Mouse (Mus musculus) activated CD4-positive, CD25-positive, alpha-beta regulatory T cell, adult 4 months (primary cell): Measurements from ENCODE around the gene Cry2. TPM values are rescaled to one million over a fixed set of nuclear protein-coding genes. Genes with fewer than 3 reads are reported as not detected.
"Not testable (repeated sequence)": the region's sequence is repeated elsewhere in the genome, so short reads cannot be mapped to it uniquely, and the experiment has no call there.

Experiments
- ATAC-seq: one replicate; pipeline ENCODE4 v1.8.0; 2017
- polyA plus RNA-seq, 2 experiments: library from polyadenylated mRNA; unstranded; fragments of 100-300 nt; shearing (Covaris generic); gene quantifications; one replicate each; pipeline ENCODE4 v1.2.1; 2017

The Cry2 gene
- 1 to 10 TPM; 4.2 to 6.3 TPM for polyA plus RNA-seq

DNA sequence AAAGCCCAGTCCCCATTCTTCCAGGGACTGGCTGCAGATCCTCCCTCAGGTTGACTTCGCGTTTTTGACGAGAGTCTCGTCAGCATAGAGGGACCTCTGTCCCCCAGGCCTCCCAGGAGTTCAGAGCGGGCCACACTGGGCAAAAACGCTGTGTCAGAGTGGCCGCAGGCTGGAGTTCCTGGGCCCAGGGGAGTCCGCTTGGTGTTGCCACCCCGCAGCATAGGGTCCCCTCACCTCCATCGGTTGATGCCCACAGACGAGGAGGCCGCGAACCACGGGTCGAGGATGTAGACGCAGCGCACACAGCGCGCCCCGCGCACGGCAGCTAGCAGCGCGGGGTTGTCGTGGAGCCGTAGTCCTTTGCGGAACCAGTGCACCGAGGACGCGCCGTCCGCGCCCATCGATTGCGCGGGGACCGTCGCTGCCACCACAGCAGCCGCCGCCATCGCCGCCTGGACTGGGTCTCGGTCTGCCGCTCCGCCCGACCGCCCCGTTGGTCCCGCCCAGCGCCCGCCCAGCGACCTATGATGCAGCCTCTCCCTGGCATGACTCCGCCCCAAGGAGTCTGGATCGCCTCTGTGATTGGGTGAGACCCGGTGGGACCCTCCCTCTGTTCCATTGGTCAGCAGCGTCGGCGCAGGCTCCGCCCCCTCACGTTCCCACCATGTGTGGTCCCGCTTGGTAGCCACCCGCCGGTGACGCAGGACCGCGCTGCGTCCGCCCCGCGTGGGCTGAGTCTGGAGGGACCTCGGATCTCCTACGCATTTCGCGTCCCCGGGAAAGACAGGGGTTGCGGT lies at the start of gene Cry2:
Gene Cry2 (minus strand): TSS at position 466 of the 797 bp plus-strand sequence.
- ATAC-seq = peak; percentile 94

DNA sequence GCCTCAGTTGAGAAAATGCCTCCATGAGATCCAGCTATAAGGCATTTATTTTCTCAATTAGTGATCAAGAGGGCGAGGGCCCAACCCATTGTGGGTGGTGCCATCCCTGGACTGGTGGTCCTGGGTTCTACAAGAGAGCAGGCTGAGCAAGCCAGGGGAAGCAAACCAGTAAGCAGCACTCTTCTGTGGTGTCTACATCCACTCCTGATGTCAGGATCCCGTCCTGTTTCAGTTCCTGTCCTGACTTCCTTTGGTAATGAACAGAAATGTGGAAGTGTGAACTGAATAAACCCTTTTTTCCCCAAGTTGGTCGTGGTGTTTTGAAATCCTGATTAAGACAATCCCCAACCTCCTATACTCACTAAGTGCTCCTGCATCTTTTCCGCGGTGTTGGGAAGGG lies 49.7 kb upstream of the Cry2 start:
- no peak for ATAC-seq

DNA sequence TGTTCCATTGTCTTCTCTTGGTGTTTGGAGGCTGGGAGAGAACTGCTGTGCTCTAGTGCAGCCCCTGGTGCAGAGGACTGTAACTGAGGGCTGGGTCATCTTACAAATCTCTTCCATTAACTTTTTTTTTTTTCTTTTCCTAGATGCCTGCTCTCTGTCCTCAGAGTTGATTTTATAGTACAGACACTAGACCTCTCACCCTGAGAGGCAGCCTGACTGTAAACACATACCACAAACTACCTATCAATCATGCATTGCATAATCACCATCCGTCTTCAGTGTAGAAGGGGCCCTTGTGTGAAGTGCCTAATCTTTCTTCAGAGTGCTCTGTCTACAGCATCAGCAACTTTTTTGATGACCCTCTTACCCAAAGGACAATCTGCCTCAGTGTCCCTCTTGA lies 48.7 kb upstream of the Cry2 start:
- ATAC-seq = no peak

DNA sequence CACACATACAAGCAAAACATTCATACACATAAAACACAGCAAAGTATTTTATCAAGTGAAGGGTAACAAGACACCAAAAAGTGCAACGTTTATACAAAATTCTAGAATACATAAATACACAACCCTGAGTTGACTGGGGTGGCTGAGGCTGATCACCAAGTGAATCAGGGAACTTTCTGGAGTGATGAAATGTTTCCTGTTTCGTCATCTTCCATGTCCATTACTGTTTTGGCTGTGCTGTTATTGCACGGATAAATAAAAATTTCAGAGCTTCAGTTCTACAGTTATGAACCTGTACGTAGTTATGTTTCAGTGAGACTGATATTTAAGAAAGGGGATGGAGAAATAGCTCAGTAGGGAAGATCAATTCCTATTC lies 44.5 kb upstream of the Cry2 start:
- no peak for ATAC-seq

DNA sequence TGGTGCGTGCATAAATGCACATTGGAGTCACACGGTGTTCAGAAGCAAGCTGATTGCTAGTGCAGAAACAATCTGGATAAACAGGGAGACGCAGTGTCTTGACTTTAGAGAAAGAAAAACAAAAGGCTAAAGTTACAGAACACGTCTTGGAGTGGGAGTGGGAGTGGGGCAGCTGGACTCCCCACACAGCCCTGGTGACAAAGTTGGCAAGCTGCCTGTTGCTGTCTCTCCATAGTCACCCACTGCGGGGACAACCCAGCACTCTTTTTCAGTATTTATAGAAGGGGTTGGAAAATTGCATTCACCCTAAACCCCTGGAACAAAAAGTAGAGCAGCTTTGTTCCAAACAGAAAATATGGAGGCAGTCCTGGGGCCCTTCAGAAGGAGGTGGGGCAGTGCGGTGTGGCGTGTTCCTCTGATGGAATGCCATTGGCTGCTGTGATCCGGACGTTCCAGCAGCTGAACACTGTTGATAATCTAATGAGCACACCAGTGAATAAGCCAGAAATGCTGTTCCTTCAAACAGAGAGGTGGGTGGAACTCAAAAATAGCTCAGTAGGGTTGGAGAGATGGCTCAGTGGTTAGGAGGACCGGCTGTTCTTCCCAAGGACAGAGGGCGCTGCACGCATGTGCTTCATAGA lies 43.9 kb upstream of the Cry2 start:
- no peak for ATAC-seq

DNA sequence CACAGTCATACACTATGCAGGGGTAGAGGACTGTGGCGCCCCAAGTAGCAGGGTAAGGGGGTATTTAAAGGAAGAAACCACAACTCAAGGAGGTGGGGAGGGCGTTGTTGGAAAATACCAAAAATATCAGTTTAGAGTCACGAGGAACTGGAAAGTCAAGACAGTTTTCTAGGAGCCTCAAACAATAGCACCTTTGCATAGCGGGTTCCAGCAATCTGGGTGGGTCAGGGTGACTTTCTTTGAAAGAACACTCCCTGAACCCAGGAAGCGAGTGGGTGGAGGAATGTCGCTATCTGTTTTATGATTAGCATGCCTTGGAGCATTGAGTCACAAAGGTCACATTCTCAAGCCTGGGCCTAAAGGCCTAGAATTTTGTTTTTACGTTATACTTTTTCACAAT lies 42.7 kb upstream of the Cry2 start:
- not testable (repeated sequence) for ATAC-seq

DNA sequence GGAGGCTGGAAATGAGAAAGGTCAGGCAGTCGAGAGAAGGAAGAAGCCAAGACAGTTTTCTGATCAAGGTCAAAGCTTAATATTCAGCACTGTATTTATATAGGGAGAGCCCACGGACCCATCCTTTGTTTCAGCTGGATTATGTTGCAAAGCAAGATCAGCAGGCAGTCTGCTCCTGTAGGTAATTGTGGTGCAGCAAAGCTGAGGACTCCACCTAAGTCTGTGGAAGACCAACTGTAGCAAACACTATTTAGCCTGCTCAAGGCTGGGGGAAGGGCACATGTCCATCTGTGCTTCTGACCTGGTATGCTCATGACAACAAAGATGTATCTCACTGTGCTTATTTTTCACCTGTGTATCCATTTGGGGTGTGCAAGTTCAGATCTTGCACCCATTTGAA lies 41.9 kb upstream of the Cry2 start:
- no peak for ATAC-seq

DNA sequence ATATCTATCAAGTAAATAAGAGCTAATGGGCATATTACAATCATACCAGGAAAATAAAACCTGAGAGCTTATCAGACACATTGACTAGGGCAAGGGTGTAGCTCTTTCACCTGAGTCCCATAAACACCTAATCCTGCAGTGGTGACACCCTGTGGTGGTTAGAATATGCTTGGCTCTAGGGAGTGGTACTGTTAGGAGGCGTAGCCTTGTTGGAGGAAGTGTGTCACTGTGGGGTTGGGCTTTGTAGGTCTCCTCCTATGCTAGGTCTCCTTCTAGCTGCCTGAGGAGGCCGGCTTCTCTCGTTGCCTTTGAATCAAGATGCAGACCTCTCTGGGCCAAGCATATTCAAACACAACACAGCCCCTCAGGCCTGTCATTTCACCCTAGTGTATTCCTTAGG lies 41.1 kb upstream of the Cry2 start:
- ATAC-seq = no peak

DNA sequence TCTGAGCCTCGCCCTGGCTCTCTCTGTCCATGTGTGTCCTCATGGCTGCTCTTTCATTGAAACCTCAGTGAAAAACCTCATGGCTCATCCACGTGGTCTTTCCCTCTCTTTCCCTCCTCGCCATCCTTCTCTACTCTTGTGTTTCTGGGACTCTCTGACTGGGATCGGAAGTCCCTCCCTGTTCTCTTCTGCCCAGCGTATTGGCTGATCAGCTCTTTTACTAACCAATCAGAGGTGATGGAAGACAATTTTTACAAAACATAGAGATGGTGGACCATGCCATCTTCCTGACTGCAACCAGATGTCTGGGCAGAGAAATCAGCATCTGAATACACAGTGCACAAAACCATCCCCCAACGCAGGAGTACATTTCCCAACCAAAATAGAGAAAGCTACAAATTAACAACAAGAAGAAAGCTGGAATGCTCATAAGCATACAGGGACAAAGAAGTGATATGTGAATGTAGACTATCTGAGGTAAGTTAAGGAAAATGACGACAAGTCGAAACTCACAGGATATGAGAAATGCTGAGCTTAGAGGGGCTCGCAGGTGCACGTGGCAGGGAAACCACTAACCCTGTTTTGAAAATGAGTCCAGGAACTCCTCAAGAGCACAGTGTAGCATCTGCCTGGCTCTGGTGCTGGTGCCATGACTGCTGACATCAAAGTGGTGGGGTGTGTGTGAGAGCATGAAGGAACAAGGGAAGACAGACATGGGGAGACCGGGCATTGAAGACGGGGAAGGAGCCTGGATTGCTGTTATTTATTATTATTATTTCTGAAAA lies 38.2 kb upstream of the Cry2 start:
- no peak for ATAC-seq

DNA sequence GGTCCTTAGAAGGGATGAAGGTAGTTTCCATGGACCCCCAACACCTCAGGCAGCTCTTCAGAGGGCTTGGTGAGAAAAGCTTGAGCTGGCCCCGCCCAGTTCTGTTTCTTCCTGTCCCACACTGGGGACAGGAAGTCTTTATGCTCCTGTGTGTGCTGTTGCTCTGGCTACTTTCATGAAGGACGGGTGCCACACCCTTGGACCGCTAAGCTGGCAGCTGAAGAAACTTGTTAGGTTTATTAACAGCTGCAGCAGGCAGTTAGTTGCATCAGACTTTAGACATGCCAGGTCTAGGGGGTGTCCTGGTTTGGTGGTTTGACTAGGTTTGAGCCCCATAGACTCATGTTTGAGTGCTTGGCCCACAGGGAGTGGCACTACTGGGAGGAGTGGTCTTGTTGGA lies 30.8 kb upstream of the Cry2 start:
- ATAC-seq = peak; percentile 60

DNA sequence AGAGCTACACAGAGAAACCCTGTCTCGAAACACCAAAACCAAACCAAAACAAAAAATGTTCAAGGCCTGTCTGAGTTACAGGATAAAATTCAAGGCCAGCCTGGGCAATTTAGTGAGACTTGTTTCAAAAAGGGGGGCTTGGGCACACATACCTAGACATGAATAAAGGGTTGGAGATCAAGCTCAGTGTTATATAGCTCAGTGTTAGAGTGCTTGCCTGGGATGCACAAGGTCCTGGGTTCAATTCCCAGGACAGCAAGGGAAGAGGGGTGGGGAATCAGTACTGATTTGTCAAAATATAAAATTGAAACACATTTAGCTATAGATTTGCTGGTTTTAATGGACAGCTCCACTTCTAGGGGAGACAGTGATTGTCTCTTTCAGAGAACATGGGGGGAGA lies 27.4 kb upstream of the Cry2 start:
- ATAC-seq = no peak

DNA sequence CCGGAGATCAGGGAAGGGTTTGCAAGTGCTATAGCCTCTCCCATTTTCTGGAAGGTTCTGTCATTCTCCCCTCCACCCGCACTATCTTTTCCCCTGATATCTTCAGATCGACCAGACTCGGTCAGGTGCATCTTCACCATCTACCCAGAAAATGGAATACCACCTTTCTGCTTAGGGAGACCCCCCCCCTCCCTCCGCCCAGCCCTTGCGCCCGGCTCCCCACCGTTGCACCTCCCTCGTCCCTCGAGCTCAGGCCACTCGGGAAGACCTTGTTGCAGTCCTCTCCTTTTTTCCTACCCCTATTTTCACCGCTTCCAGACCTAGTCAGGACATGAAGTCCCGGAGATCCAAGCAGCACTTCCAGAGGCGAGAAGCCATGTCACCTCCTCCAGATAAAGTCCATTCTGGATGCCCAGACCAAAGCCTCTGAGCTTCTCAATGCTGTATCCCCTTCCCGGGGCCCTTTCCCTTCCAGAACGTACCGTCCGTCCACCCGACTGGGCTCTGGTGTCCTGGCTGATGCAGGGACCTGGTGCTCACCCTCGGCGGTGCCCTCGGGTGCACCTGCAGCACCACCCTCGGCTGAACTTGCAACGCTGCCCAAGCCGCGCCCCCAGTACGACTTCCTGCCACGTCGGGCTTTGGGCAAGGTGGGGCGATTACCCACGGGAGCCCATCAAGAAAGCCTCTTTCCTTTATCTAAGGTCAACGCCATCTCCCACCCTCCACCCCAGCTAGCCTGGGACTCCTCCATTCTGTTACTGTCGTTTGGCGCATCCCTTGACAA lies 26.3 kb upstream of the Cry2 start, which contains the start of gene Slc35c1:
Gene Slc35c1 (minus strand): TSS at position 618 of the 787 bp plus-strand sequence.
- ATAC-seq = peak; percentile 21

DNA sequence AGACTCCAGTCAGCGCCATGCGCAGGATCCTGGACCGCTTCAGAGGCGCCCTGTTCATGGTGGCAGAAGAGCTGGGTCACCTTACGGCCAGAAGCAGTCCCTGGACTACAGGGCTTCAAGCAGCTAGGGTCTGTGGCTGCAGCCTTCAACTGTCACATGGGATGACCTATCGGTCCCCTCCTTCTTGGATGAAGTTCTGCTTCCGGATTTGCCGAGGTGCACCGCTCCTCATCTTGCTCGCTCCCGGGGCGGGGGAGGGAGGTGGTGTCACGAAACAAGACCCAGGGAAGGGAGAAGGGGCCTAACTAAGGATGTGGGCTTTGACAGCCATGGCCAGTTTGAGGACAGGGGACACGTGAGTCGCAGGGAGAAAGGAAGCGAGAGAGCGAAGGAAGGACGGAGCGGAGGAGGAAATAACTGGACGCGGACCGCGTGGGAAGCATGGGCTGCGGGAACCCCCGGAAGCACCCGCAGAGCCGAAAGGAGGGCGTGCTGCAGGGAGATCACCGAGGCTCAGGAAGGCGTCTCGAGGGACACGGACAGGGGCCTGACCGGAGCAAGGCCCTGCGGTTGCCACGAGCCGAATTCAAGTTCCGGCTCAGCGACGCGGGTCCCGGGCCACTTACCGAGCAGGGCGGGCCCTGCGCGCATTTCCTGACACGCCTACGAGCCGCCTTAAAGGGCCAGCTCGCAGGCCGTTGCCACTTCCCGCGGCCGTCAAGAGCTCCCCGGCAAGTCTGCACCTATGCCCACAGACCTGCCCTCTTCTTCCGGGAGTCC lies 25.5 kb upstream of the Cry2 start:
- peak; percentile 82 for ATAC-seq

DNA sequence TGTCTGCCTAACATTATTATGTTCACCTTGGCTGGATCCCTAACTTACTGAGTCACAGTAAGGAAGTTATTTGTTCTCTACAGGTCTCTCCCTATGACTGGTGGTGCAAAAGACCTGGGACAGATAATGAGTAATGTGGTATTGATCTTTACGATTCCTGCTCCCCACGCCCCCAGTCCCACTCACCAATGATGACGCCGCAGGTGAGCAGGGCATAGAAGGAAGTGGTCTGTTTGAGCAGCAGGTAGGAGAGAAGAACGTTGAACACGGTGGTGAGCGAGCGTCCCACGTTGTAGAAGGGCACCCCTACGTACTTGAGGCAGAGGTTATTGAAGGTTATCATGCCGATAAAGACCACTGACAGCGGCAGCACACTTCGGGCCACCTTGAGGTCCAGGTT lies 24.6 kb upstream of the Cry2 start:
- ATAC-seq = peak; percentile 24

DNA sequence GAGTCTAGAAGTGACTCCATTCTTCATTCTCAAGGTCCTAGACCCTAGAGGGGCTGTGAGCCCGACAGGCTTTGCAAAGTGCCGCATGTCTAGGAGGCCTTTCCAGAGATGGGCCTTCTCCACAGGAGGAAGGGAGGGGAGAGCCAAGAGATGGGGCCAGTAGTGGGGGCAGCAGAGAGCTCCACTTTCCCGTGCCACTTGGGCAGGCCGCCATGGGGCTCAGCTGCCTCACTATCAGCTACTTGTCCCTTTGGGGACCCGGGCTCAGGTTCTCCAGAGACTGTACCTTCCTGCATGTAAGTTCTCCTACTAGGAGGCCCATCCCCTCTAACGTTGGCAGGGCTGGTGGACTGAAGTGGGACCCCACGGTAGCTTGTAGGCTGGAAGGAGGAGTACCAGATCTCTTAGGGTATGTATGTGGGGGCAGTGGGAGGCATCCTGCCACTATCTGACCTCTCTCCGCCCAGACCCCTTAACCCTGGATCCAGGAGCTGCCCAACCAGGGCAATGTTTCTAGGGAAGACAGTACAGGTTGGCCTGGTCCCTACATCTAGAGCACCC lies 23.2 kb upstream of the Cry2 start:
- ATAC-seq = no peak

DNA sequence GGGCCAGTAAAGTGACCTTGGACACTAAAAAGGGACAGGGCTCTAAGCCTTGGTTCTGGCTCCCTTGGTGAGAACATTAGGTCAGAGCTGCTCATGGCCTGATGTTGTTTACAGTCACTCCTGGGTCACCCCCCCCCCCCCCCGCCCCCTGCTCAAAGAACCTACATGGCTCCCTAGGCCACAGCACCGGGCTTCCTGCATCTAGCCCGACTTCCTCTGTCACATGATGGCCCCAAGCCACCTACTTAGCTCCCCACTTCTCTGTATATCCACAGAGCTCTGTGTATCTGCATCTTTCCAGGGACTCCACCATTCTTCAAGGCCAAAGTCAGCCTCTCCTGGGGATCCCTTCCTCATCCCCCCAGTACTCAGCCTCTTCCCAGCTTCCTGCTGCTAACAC lies 21.9 kb upstream of the Cry2 start:
- ATAC-seq = no peak

DNA sequence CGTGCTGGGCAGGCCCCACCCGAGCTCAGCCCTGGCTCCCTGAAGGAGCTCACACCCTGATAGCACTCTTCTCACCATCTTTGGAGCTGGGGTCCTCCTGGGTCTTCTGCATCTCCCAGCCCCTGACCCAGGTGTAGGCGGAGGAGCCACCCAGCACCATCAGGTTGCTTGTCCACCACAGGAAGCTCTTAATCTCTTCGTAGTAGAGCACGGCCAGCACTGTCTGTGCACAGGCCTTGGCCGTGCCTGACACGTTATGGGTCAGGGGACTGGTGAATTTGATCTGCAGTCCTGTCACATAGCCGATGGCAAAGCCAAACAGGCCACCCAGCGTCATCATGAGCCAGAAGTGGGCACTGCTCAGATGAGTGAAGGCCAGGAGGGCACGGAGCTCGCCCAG lies 20.3 kb upstream of the Cry2 start:
- no peak for ATAC-seq

DNA sequence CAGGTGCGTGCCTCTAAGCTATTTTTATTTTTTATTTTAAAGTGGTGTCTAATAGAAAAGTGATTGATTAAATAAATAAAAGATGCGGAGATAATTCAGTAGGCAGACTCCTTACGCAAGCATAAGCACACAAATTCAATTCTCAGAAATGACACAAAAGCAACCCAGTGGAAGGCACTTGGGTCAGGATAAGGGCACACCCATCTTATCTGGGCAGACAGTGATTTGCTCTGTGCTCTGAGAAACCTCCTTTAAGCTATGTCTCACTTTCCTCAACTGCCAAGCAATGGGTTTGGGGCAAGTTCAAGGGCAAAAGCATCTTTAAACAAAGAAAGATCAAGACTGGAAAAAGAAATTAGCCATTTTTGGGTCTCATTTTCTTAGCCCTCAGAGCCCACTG lies 17.3 kb upstream of the Cry2 start:
- ATAC-seq = no peak

DNA sequence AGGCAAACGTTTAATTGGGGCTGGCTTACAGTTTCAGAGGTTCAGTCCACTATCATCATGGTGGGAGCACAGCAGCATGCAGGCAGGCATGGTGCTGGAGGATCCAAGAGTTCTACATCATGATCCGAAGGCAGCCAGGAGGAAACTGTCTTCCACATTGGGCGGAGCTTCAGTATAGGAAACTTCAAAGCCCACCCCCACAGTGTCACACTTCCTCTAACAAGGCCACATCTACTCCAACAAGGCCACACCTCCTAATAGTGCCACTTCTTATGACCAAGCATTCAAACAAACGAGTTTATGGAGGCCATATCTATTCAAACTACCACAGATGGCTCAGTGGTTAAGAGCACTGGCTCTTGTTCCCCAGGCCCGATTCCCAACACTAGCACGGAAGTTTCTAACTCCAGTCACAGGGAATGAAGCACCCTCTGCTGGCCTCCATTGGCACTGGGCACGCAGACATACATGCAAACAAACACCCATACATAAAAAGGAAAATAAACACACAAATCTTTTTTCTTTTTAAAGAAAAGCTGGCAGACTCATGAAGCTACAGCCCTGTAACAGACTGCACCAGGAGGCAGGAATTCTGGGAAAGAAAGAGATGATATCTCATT lies 13.4 kb upstream of the Cry2 start:
- no peak for ATAC-seq

DNA sequence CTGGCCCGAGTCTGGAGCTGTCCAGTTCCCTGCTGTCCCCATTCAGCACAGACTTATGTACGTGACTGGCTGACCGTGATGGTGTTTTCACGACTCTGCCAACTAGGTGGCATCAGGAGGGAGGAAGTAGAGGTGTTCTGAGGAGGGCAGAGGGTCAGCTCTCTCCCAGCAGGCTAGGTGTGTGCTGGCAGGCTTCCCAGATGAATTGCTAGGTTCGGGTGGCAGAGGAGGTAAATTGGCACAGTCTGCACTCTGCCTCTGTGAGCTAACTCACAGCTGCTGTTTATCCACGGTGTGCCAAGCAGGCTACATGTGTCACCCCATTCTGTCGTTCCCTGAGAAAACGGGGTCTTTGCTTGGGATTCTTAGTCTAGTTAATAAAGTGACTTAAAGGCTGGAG lies 12.8 kb upstream of the Cry2 start:
- ATAC-seq = no peak

DNA sequence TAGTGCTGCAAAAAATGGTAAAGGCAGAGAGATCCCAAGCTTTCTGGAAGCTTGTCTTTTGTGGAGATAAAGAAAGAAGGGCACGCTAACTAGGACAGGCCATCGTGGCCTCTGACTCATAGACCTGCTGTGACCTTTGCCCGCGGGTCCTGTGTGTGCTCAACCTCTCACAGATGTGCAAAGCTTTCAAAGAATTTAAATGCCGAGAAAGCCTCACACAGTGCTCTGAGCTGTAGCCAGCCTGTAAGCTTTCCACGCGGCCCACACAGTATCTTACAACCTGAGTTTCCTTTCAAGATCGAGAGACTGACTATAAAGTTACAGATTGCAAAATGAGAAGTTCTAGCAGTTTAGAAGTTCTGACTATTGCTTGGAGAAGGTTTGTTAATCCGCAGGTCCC lies 12.0 kb upstream of the Cry2 start:
- ATAC-seq = peak; percentile 53
